Mouse (Mus musculus): ENCODE data around the gene Slc4a4.

GRCm38 (mm10) chr5:89227948-89228347 lies 341.3 kb downstream of the Slc4a4 start:
- TF ChIP-seq EP300 (IDR thresholded peaks at IDR 0.05; ENCODE audit: low read depth) = no peak
- TF ChIP-seq CTCF (IDR thresholded peaks at IDR 0.05; ENCODE audit: low read depth) = no peak
